Mouse (Mus musculus) right cerebral cortex, postnatal 36 days (tissue): ENCODE measurements around the gene Sptan1.

Source experiments
- DNase-seq, 2 experiments: peaks; one replicate each; pipeline ENCODE4 v3.0.0; 2022; ENCODE audit warnings: low spot score in 2 of 2, mixed read lengths in 1 of 2

Sptan1 gene

GRCm38 (mm10) chr2:30058418-30058817 lies 93.1 kb downstream of the Sptan1 start:
- no peak for DNase-seq

GRCm38 (mm10) chr2:30061215-30062166 lies 96.1 kb downstream of the Sptan1 start:
- no peak for DNase-seq

DNA sequence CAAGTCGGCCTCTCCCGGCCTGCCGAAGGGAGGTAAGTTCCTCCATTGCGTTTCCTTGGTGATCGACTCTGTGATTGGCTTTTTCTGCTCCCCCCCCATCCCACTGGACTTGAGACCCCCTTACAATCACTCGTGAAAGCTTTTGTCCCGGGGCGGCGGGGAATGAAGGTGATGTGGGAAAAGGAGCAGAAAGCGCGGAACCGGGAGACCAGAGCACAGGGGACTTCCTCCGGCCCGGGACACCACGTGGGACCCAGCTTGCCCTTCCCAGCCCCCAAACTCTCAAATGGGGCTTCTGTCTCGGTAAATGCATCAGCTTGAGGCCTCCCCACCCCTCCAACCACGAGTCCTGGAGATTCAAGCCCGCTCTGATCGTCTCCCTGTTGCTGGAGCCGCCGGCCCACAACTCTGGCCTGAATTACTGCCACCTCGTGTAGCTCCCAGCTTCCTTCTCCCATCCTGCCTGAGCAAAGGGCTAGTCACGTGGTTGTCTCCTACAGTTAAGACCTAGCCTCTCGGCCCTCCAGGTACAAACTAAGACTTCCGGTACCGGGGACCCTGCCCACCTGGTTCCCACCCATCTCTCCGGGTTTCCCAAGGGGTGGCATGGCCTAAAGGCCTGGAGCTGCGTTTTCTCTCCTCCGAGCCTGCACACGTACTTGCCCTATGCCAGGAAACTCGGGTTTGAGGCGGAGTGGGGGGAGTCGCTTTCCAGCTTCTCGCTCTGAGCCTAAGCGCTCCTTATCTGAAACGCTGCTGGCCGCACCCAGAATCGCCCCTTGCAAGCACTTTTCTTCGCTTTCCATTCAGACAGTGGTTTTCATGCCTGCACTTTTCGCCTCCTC lies 97.1 kb downstream of the Sptan1 start:
- no peak for DNase-seq

GRCm38 (mm10) chr2:30063235-30063634 lies 97.9 kb downstream of the Sptan1 start:
- no peak for DNase-seq

- no peak for DNase-seq
Observed at GRCm38 (mm10) chr2:30063791-30064190, 98.4 kb downstream of the Sptan1 start.

DNA sequence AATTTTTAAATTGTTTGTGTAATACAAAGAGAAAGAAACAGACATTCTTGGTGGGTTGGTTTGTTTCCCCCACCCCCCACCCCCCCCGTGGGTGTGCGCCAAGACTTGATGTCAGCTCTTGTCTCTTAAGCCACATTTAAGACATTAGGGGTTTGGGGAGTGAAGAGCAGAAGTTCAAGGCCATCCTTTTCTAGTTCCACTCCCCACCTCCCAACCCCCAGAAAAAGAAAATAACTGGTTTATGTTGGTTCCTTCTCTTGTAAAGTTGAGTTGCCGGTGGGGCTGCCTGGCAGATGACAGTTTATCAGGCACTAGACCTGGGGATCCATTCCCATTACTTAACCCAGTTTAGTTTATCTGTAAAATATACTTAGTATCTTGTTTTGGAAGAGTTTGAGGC lies 98.9 kb downstream of the Sptan1 start:
- DNase-seq, result no peak

DNA sequence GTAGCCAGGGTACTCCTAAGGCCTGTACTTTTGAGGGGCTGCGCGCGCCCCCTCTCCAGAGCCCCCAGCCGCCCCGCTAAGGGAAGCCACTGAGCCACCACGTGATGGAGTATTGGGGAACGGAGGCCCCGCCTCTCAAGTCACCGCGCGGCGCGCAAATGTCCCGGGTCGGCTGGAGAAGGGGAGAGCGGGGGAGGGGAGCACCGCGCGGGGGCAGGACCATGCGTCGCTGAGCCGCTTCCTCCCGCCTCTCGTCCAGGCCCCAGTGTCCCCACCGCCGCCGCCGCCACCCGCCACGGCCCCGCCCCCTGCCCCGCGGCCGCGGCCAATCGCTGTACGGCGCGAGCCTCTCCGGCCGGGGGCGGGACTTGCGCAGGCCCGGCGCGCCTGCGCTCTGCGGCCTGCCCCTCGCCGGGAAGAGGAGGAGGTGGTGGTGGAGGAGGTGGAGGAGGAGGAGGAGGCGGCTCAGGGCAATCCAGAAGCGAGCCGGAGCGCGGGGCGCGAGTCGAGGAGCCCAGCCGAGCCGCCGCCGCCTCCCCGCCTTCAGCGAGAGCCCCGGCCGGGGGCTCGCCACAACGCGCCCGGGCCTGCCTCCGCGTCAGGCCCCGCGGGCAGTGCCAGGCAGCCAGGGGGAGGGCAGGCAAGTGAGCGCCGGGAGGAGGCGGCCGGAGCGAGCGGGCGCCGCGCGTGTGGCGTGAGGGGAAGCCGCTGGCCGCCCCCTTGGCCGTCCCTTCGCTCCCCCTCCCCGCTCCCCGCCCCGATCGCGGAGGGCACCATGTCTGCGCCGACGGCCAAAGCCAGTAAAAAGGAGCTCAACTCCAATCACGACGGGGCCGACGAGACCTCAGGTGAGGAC lies 100.9 kb downstream of the Sptan1 start:
- peak; percentile 86 to 89 for DNase-seq

- no peak for DNase-seq
Observed at GRCm38 (mm10) chr2:30067031-30067888, 101.9 kb downstream of the Sptan1 start.

GRCm38 (mm10) chr2:30067962-30068361 lies 102.6 kb downstream of the Sptan1 start:
- no peak for DNase-seq

GRCm38 (mm10) chr2:30072875-30073274 lies 107.5 kb downstream of the Sptan1 start:
- no peak for DNase-seq

- no peak for DNase-seq
Observed at GRCm38 (mm10) chr2:30073285-30073684, 107.9 kb downstream of the Sptan1 start.

DNA sequence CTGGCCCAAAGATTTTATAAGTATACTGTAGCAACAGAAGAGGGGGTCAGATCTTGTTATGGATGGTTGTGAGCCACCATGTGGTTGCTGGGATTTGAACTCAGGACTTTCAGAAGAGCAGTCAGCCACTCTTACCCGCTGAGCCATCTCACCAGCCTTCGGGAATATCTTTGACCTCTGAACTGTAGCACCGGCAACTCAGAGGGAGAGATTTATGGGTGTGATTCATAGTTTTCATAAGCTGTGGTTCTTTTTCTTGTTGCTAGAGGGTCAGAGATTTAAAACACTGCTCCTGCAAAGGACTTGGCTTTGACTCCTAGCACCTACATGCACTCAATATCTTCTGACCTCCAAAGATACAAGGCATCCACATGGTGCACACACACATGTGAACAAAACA lies 110.3 kb downstream of the Sptan1 start:
- no peak for DNase-seq

GRCm38 (mm10) chr2:30076439-30076838 lies 111.1 kb downstream of the Sptan1 start:
- DNase-seq, result no peak

DNA sequence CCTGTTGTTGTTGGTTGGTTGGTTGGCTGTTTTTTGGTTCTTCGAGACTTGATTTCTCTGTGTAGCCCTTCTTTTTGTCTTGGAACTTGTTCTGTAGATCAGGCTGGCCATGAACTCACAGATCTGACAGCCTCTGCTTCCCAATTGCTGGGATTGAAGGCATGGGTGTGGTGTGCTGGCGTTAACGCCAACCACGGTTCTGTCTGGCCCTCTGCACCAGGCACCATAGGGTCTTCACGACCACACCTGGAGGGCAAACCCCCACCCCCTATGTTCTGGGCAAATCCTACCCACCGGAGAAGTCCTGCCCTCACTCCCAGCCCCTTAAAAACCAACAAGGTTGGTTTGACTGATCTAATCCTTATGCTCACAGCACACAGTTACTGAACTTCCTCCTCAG lies 111.6 kb downstream of the Sptan1 start:
- no peak for DNase-seq

DNA sequence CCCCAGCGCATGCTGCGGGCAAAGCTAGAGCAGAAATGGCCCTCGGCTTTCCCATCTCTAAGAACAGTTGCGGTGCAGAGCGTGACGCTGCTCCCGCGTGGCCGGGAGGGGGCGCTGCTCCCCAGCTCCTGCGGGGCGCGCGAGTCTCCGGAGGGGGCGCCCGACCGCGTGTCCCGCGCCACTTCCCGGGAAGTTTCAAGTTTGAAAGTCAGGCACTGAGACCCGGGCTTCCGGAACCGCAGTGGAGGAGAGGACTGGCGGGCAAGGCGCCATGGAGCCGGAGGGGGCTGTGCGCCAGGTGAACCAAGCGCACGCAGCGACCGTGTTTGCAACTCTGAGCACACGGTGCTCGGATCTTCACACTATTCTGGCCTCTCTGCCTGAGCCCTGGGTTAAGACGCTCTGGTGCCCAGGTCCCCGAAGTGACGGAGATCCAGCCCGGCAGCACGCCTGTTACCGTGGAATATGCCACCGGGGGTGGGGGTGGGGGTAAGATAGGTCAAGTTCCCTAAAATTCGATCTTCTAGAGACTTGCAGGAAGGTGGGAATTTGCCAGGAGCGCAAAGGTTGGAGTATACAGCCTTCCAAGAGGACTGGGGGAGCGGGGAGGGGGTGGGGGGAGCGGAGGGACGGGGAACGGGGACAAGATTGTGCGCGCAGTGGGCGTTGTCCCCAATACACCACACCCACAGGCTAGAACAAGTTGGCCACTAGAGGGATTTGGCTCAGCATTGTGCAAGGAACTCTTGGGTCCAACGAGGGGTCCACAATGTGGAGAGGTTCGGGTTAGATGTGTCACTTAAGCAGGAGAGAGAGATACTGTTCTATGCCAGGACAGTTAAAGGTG lies 112.4 kb downstream of the Sptan1 start, which contains the start of gene Pkn3:
Pkn3 (plus strand) TSS at position 183 of the 847 bp plus-strand sequence.
- peak in 1 of 2 experiments; percentile 48 for DNase-seq

DNA sequence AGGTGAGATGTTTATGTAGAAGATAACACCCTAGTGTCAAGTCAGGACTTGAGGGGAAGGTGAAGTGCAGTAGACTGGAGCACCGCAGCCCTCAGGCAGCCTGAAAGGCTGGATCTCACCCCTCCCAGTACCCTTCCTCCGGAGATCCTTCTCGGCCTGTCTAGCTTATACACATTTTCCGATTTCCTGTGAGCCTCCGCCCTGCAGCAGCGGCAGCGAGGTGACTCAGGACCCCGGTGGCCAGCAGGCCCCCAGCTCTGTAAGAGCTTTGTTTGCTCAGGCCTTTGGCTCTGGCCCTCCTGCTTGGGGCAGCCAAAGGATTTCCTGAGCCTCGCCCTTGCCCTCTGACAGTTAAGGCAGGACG lies 113.0 kb downstream of the Sptan1 start:
- DNase-seq, result no peak

DNA sequence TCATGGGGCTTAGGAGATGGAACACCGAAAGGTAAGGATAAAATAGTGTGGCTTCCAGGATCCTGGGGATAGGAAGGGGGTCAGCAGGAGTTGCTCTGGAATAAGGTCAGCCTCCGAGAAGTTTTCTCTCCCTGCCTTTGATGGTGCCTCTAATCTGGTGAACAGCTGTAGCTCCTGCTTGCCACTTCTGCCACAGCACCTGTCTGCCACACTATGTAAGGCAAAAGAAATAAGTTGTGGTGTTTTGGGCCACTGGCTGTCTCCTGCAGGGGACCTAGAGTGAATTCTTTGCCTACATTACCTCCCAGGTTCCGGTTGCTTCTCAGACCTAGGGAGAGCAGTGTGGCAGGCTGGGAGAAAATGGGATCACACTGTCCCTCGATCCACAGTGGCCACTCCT lies 113.4 kb downstream of the Sptan1 start:
- DNase-seq, result no peak

DNA sequence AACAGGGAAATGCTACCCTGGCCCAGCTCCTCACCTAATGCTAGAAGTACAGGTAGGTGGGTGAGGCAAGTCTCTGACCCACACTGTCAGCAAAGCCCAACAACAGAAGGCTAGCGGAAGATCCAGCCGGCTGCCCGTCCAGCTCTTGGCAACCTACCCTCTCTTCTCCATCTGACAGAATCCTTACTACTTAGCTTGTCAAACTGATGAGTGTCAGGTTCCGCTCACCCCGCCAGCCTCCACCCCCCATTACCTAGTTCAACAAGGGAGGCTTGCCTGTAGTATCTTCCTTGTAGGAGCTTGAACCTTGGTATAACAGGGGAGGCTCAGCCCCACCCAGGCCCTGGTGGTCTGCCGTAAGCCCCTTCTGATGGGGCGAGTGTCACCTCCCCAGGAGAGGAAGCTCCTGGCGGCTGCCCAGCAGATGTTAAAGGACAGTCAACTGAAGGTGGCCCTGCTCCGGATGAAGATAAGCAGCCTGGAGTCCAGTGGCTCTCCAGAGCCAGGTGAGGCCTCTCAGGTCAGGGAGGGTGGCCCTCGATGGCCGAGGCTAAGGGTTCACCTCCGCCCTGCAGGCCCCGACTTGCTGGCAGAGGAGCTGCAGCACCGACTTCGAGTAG lies 114.9 kb downstream of the Sptan1 start:
- no peak for DNase-seq
